Mouse (Mus musculus) limb, embryonic 15.5 days (tissue): ENCODE measurements around the gene Tle3. TPM values are rescaled to one million over a fixed set of nuclear protein-coding genes. Genes with fewer than 3 reads are reported as not detected.

Source experiments
- ATAC-seq: fragments of 200-750 bp; cut with Nextera tagmentation; 2 replicates; pipeline ENCODE4 v1.8.0; 2017; ENCODE audit warnings: low read depth, moderate TSS enrichment; ENCODE audit not compliant: insufficient number of reproducible peaks, low FRiP score, low TSS enrichment
- H3K27ac ChIP-seq: fragments of 300-500 bp; sonication (generic); 2 replicates; pipeline ENCODE4 v1.5.1; 2015; ENCODE audit warnings: moderate library complexity, mild to moderate bottlenecking, inconsistent platforms
- H3K27me3 ChIP-seq: fragments of 300-500 bp; sonication (generic); 2 replicates; pipeline ENCODE4 v1.6.1; 2015; ENCODE audit warnings: inconsistent platforms
- H3K36me3 ChIP-seq: fragments of 300-500 bp; sonication (generic); 2 replicates; pipeline ENCODE4 v1.6.1; 2015; ENCODE audit warnings: inconsistent platforms
- H3K4me1 ChIP-seq: fragments of 300-500 bp; sonication (generic); 2 replicates; pipeline ENCODE4 v1.6.1; 2015; ENCODE audit warnings: inconsistent platforms
- H3K4me2 ChIP-seq: fragments of 300-500 bp; sonication (generic); 2 replicates; pipeline ENCODE4 v1.6.1; 2015; ENCODE audit warnings: mild to moderate bottlenecking, inconsistent platforms
- H3K4me3 ChIP-seq: fragments of 300-500 bp; sonication (generic); 2 replicates; pipeline ENCODE4 v1.5.1; 2015; ENCODE audit warnings: mild to moderate bottlenecking, inconsistent platforms
- H3K9ac ChIP-seq: fragments of 300-500 bp; sonication (generic); 2 replicates; pipeline ENCODE4 v1.6.1; 2015; ENCODE audit warnings: inconsistent platforms
- H3K9me3 ChIP-seq: fragments of 300-500 bp; sonication (generic); 2 replicates; pipeline ENCODE4 v1.6.1; 2016; ENCODE audit warnings: inconsistent platforms
- WGBS: fragments of 180-500 bp; shearing (Covaris S2); methylation state at CpG from one replicate; pipeline ENCODE4 v1.1.7; 2015; 5-methylcytosine and 5-hydroxymethylcytosine counted together
- polyA plus RNA-seq: library from polyadenylated mRNA; unstranded; fragments of >200 nt; fragmentation: Nextera tagmentation; extraction: Ambion mirVana; gene quantifications from 2 replicates; pipeline ENCODE4 v1.2.1, GENCODE M21; 2015

The Tle3 gene
- polyA plus RNA-seq, 1 experiment from 2014 or later, result 42.9 TPM

DNA sequence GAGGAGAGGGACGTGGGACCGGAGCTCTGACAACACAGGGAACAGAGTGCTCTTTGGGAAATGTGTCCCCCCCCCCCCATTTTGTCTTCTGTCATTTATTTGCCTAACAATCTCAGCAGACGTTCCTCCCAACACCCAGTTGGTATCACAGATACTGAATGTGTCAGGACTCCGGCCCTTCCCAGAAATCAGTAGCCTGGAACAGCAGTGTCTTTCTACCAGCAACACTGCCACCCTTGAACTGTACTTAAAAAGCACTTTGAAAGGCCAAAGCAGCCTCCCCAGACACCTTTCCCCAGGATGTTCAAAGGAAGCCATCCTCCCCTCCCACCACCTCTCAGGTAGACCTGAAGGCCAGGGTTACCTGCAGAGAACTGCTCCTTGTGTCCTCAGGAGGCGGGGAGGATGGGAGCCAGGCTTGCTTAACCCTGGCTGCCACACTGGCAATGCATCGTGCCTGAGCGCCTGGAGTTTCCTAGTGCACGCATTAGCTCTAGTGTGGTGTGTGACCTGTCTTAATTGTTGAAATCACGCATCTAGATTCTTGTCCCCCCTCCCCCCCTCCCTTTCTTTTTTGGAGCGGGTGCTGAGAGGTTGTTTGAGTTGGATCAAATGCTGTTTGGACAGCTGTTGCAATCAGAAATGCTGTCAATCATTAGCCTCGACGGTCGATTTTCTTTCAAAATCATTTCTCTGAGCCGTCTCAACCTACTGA, 16.7 kb downstream of the Tle3 start:
- H3K9me3 ChIP-seq, result no peaks in the 10 kb centered on the region
- peaks cover 60% of the 10 kb centered on the region for H3K4me1 ChIP-seq
- H3K27ac ChIP-seq, result peak overlapping the region; percentile 22; the same call in 1 of the 2 replicates
- WGBS, result 67% methylated on average over 14 of the region's 14 CpGs
- no peak overlapping the region for H3K9ac ChIP-seq
- no peak for ATAC-seq
- H3K36me3 ChIP-seq, result peaks cover 60% of the 10 kb centered on the region
- H3K4me3 ChIP-seq, result no peak overlapping the region
- H3K4me2 ChIP-seq, result no peak overlapping the region
- no peaks in the 10 kb centered on the region for H3K27me3 ChIP-seq

GRCm38 (mm10) chr9:61389404-61389701, 17.2 kb downstream of the Tle3 start:
- 60% methylated on average over 7 of the region's 7 CpGs for WGBS
- Histone ChIP-seq H3K9ac (no peak overlapping the region), H3K4me2 (no peak overlapping the region), H3K4me1 (peaks cover 55% of the 10 kb centered on the region), H3K36me3 (peaks cover 65% of the 10 kb centered on the region), H3K27me3 (no peaks in the 10 kb centered on the region), H3K9me3 (no peaks in the 10 kb centered on the region), H3K27ac (no peak overlapping the region), H3K4me3 (no peak overlapping the region)
- ATAC-seq, result no peak

DNA sequence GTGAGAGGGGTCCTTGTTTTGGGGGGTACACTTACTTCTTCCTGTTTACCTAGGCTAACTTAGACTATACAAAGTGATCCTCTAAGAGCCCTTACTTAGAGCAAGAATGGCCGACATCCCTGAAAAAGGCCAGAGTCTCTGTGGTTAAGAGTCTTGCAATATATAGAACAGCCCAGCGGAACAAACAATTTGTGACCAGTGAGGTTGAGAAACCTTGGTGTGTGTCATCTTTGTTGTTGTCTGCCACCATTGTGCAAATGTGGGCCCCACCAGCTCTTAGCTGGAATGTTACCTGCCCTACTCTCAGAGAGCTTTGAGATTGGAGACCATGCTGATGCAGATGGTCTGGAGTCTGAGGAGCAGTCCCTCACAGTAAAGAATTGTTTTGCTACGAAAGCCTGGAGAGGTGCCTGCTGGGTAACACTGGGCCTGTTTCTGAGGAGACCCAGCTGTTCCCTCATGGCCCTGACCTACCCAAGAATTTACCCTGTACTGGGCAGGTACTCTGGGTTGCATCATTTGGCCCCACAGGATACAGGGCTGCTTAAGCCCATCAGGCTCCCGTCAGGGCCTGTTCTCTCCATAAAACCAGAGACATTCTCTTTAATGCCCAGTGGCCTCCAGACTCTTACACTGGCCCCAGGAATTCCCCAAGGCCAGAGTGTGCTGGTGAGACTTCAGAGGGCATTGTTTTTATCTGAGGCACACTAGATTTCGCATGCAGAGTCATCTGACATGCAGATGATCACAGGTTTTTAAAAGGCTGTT, 19.6 kb downstream of the Tle3 start:
- no peaks in the 10 kb centered on the region for H3K27me3 ChIP-seq
- no peak overlapping the region for H3K4me3 ChIP-seq
- no peak overlapping the region for H3K4me2 ChIP-seq
- H3K27ac ChIP-seq, result no peak overlapping the region
- no peak overlapping the region for H3K9ac ChIP-seq
- H3K36me3 ChIP-seq, result peaks cover 61% of the 10 kb centered on the region
- H3K9me3 ChIP-seq, result no peaks in the 10 kb centered on the region
- 63% methylated on average over 5 of the region's 5 CpGs for WGBS
- H3K4me1 ChIP-seq, result peaks cover 50% of the 10 kb centered on the region
- no peak for ATAC-seq

- H3K4me2 ChIP-seq, result no peak overlapping the region
- no peak overlapping the region for H3K27ac ChIP-seq
- H3K9ac ChIP-seq, result no peak overlapping the region
- no peak for ATAC-seq
- H3K4me1 ChIP-seq, result peaks cover 55% of the 10 kb centered on the region
- no peak overlapping the region for H3K4me3 ChIP-seq
- H3K9me3 ChIP-seq, result no peaks in the 10 kb centered on the region
- no peaks in the 10 kb centered on the region for H3K27me3 ChIP-seq
- 77% methylated on average over 6 of the region's 6 CpGs for WGBS
- peaks cover 56% of the 10 kb centered on the region for H3K36me3 ChIP-seq
Observed at GRCm38 (mm10) chr9:61392338-61392620, 20.1 kb downstream of the Tle3 start.

DNA sequence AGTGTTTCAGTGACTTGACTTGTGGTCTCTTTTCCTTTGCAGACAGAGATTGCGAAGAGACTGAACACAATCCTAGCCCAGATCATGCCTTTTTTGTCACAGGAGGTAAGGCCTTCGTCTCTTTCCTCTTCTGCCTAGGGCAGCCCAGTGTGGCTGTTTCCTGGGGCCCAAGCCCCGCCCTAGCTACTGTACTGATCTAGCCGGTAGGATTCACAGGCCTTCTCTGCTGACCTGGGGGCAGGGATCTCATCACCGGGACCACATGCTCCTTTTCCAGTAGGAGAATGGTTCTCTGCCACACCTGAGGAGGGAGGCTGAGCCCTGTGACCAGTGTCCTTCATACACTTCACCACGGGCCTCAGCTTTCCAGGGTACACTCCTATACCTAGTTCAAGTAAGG, 21.0 kb downstream of the Tle3 start:
- no peak for ATAC-seq
- Histone ChIP-seq H3K4me2 (no peak overlapping the region), H3K4me3 (no peak overlapping the region), H3K27me3 (no peaks in the 10 kb centered on the region), H3K27ac (no peak overlapping the region), H3K4me1 (peaks cover 54% of the 10 kb centered on the region), H3K9ac (no peak overlapping the region), H3K36me3 (peaks cover 57% of the 10 kb centered on the region), H3K9me3 (no peaks in the 10 kb centered on the region)
- WGBS, result 68% methylated on average over 6 of the region's 6 CpGs

- WGBS, result 89% methylated on average over 5 of the region's 5 CpGs
- H3K27ac ChIP-seq, result no peak overlapping the region
- no peaks in the 10 kb centered on the region for H3K27me3 ChIP-seq
- no peak overlapping the region for H3K9ac ChIP-seq
- H3K9me3 ChIP-seq, result no peaks in the 10 kb centered on the region
- no peak overlapping the region for H3K4me2 ChIP-seq
- ATAC-seq, result no peak
- peaks cover 60% of the 10 kb centered on the region for H3K36me3 ChIP-seq
- H3K4me1 ChIP-seq, result peaks cover 50% of the 10 kb centered on the region
- no peak overlapping the region for H3K4me3 ChIP-seq
Observed at GRCm38 (mm10) chr9:61393847-61394246, 21.7 kb downstream of the Tle3 start.

DNA sequence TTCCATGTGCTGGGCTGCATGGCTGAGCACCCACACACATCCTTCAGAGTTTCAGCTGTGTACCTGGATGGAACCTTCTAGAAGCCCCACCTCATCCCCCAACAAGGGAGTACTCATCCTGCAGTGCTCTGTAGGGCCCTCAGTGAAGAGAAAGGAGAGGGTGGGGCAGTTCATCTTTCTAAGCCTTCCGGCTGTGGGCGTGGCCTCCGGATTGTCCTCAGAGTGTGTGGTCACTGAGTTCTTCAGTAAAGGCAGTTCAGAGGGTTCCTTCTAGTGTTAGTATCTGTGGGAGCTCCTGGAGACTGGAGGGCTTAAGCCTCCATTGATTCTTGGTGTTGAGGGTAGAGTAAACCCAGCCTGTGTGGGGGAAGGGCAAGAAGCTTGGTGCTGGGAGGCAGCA, 22.9 kb downstream of the Tle3 start:
- Histone ChIP-seq H3K27me3 (no peaks in the 10 kb centered on the region), H3K27ac (no peak overlapping the region), H3K36me3 (peaks cover 63% of the 10 kb centered on the region), H3K9me3 (no peaks in the 10 kb centered on the region), H3K9ac (no peak overlapping the region), H3K4me2 (no peak overlapping the region), H3K4me1 (peaks cover 52% of the 10 kb centered on the region), H3K4me3 (no peak overlapping the region)
- 81% methylated on average over 3 of the region's 3 CpGs for WGBS
- ATAC-seq, result no peak

DNA sequence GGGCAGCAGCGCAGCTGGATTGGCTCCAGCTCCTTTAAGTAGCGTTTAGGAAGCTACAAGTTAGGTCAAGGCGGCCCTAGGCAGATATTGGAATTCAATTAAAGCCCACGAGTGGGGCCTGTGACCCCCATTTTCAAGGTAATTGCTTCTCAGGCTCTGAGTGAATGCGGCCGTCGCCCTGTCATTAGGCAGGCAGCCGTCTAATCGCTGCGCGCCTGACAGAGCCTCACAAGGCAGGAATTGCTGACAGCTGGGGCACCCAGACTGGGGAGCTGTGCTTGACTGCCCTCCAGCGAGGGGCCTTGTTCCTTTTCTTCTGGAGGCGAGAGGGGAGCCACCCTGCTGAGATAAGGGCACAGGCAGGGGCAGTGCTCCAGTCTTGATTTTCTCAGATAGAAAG, 24.3 kb downstream of the Tle3 start:
- H3K9ac ChIP-seq, result no peak overlapping the region
- H3K9me3 ChIP-seq, result no peaks in the 10 kb centered on the region
- no peak overlapping the region for H3K4me3 ChIP-seq
- H3K4me2 ChIP-seq, result no peak overlapping the region
- peaks cover 62% of the 10 kb centered on the region for H3K36me3 ChIP-seq
- no peak for ATAC-seq
- peaks cover 57% of the 10 kb centered on the region for H3K4me1 ChIP-seq
- no peaks in the 10 kb centered on the region for H3K27me3 ChIP-seq
- H3K27ac ChIP-seq, result no peak overlapping the region
- WGBS, result 33% methylated on average over 13 of the region's 13 CpGs

DNA sequence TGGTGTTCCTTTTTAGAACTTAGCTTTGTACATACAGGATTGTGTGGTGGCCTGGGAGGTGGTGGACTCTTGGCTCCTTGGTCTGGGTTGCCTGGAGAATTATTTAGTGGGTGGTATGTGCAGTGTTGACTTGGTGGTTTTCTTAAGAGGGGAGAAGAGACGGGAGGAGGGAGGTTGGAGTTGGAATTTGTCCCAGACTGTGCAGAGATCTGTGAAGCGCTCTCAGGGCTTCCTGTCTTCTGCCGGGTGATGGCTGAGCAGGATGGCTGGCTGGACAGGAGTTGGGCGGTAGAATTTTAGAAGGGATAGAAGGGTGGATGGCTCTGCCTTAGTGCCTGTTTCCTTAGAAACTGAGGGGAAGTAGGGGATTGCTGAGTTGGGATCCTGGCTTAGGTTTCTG, 25.0 kb downstream of the Tle3 start:
- no peaks in the 10 kb centered on the region for H3K9me3 ChIP-seq
- H3K4me3 ChIP-seq, result no peak overlapping the region
- no peak overlapping the region for H3K9ac ChIP-seq
- H3K27me3 ChIP-seq, result no peaks in the 10 kb centered on the region
- peaks cover 58% of the 10 kb centered on the region for H3K4me1 ChIP-seq
- peaks cover 66% of the 10 kb centered on the region for H3K36me3 ChIP-seq
- no peak overlapping the region for H3K27ac ChIP-seq
- no peak for ATAC-seq
- no peak overlapping the region for H3K4me2 ChIP-seq
- WGBS, result 42% methylated on average over 4 of the region's 4 CpGs

GRCm38 (mm10) chr9:61398160-61398559, 26.0 kb downstream of the Tle3 start:
- H3K9ac ChIP-seq, result no peak overlapping the region
- no peaks in the 10 kb centered on the region for H3K27me3 ChIP-seq
- no peak overlapping the region for H3K4me2 ChIP-seq
- no peaks in the 10 kb centered on the region for H3K9me3 ChIP-seq
- 82% methylated on average over 9 of the region's 9 CpGs for WGBS
- H3K4me3 ChIP-seq, result no peak overlapping the region
- no peak for ATAC-seq
- H3K36me3 ChIP-seq, result peaks cover 70% of the 10 kb centered on the region
- peaks cover 66% of the 10 kb centered on the region for H3K4me1 ChIP-seq
- no peak overlapping the region for H3K27ac ChIP-seq

- H3K4me1 ChIP-seq, result peaks cover 83% of the 10 kb centered on the region
- H3K27ac ChIP-seq, result no peak overlapping the region
- H3K9ac ChIP-seq, result no peak overlapping the region
- H3K4me2 ChIP-seq, result no peak overlapping the region
- peaks cover 57% of the 10 kb centered on the region for H3K36me3 ChIP-seq
- 89% methylated on average over 7 of the region's 7 CpGs for WGBS
- no peak overlapping the region for H3K4me3 ChIP-seq
- no peaks in the 10 kb centered on the region for H3K9me3 ChIP-seq
- H3K27me3 ChIP-seq, result no peaks in the 10 kb centered on the region
- no peak for ATAC-seq
Observed at GRCm38 (mm10) chr9:61400132-61400531, 28.0 kb downstream of the Tle3 start.

DNA sequence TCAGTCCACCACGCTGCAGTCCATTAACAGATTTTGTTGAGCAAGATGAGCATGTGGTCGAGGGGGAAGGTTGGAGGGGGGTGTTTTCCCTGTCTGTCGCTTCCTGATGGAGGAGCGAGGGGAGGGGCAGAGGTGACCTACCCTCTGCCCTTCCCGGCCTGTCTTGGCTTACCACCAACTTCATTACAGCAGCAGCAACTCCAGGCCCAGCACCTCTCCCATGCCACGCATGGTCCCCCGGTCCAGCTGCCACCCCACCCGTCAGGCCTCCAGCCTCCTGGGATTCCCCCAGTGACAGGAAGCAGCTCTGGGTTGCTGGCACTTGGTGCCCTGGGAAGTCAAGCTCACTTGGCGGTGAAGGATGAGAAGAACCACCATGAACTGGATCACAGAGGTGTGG, 29.5 kb downstream of the Tle3 start:
- Histone ChIP-seq H3K4me2 (no peak overlapping the region), H3K27ac (no peak overlapping the region), H3K9me3 (no peaks in the 10 kb centered on the region), H3K9ac (no peak overlapping the region), H3K4me3 (no peak overlapping the region), H3K27me3 (no peaks in the 10 kb centered on the region), H3K4me1 (peaks cover 84% of the 10 kb centered on the region), H3K36me3 (peaks cover 68% of the 10 kb centered on the region)
- 60% methylated on average over 9 of the region's 9 CpGs for WGBS
- no peak for ATAC-seq
